Mouse (Mus musculus) ES-E14 (cell line): ENCODE measurements around the gene Rdh7. TPM values are rescaled to one million over a fixed set of nuclear protein-coding genes. Genes with fewer than 3 reads are reported as not detected.
"Not testable (repeated sequence)": the region's sequence is repeated elsewhere in the genome, so short reads cannot be mapped to it uniquely, and the experiment has no call there.

ENCODE experiments used
- DNase-seq: peaks from one replicate; pipeline ENCODE4 v3.0.0-alpha.2; 2013; ENCODE audit warnings: low read depth, low spot score
- H3K27ac ChIP-seq: 2 replicates; pipeline ENCODE4 v1.5.1; 2012; ENCODE audit warnings: low read depth, mild to moderate bottlenecking, low read length, moderate library complexity, mixed read lengths; ENCODE audit not compliant: poor library complexity, insufficient read depth, severe bottlenecking
- H3K36me3 ChIP-seq: 2 replicates; pipeline ENCODE4 v1.6.1; 2012; ENCODE audit warnings: mild to moderate bottlenecking, low read length, moderate library complexity, mixed read lengths; ENCODE audit not compliant: control insufficient read depth, poor library complexity, insufficient read depth, severe bottlenecking
- H3K4me1 ChIP-seq, 2 experiments: fragments of 150-350 bp in 1 of 2; sonication (generic) in 1 of 2; 2 replicates each; pipeline ENCODE4 v1.6.1; 2012; ENCODE audit warnings: low read length in 2 of 2, mild to moderate bottlenecking in 1 of 2, mixed read lengths in 1 of 2; ENCODE audit not compliant: control insufficient read depth in 2 of 2, insufficient read depth in 2 of 2, poor library complexity in 1 of 2
- H3K4me3 ChIP-seq, 2 experiments: fragments of 150-350 bp in 1 of 2; sonication (generic) in 1 of 2; 2 replicates each; pipeline ENCODE4 v1.5.1; 2012; ENCODE audit warnings: low read length in 2 of 2, low read depth in 1 of 2, mild to moderate bottlenecking in 1 of 2, mixed read lengths in 1 of 2; ENCODE audit not compliant: insufficient read depth in 1 of 2, poor library complexity in 1 of 2, severe bottlenecking in 1 of 2
- H3K9ac ChIP-seq: 2 replicates; pipeline ENCODE4 v1.6.1; 2012; ENCODE audit warnings: low read depth, mild to moderate bottlenecking, low read length, mixed read lengths; ENCODE audit not compliant: poor library complexity, insufficient read depth, severe bottlenecking
- H3K9me3 ChIP-seq: fragments of 150-350 bp; sonication (generic); 2 replicates; pipeline ENCODE4 v1.6.1; 2012; ENCODE audit warnings: low read depth, mild to moderate bottlenecking, low read length; ENCODE audit not compliant: control insufficient read depth, insufficient read depth
- CHD2 ChIP-seq: IDR thresholded peaks from 2 replicates; pipeline ENCODE4 v1.6.1; 2014; ENCODE audit warnings: mild to moderate bottlenecking, low read depth, low read length, inconsistent platforms
- HCFC1 ChIP-seq: IDR thresholded peaks from 2 replicates; pipeline ENCODE4 v1.6.1; 2012; ENCODE audit warnings: low read length, inconsistent platforms, borderline replicate concordance; ENCODE audit not compliant: insufficient read depth
- MAFK ChIP-seq: IDR thresholded peaks from 2 replicates; pipeline ENCODE4 v1.6.1; 2014; ENCODE audit warnings: mild to moderate bottlenecking, low read depth, low read length, inconsistent platforms; ENCODE audit not compliant: insufficient read depth
- ZC3H11A ChIP-seq: IDR thresholded peaks from 2 replicates; pipeline ENCODE4 v1.6.1; 2012; ENCODE audit warnings: low read depth, mild to moderate bottlenecking, inconsistent platforms, low read length, borderline replicate concordance
- ZNF384 ChIP-seq: IDR thresholded peaks from 2 replicates; pipeline ENCODE4 v1.6.1; 2012; ENCODE audit warnings: low read depth, low read length, inconsistent platforms
- in situ Hi-C, 2 experiments: fragments of 600-800 bp; cut with MboI; formaldehyde crosslinking; loops; one replicate each; pipeline ENCODE4 v1.15.1; 2025; ENCODE audit warnings: low sequenced_read_pairs in 2 of 2, inconsistent platforms in 1 of 2; ENCODE audit not compliant: unreplicated experiment in 2 of 2
- total RNA-seq: library from RNA; depleted of rRNA; stranded (reverse); fragments of 300-350 nt; gene quantifications from 2 replicates; pipeline ENCODE4 v1.2.3, GENCODE M21; 2012

Rdh7 gene
- total RNA-seq, 1 experiment: not detected

DNA sequence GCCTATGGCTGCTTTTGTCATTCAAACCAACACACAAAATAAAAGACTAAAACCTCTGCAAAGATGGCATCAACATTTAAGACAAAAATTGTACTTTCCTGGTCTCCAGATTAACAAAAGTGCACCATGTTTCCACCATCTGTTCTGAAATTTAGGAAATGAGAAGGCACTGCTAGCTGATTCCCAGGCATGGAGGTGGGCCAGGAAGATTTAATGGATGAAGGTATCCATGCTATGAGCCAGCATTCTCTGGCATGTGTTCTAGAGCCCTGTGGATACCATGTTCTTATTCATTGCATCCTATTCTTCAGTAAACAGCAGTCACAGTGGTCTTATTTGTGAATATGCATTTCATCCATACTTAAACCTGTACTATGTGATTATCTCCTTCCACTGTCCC is 32.2 kb downstream of the Rdh7 start:
- no peaks in the 10 kb centered on the region for H3K4me1 ChIP-seq
- in situ Hi-C loops: no loop called here
- no peak overlapping the region for H3K9ac ChIP-seq
- no peaks in the 10 kb centered on the region for H3K9me3 ChIP-seq
- H3K27ac ChIP-seq: no peak overlapping the region
- H3K4me3 ChIP-seq: no peak overlapping the region
- no peak for DNase-seq
- H3K36me3 ChIP-seq: no peaks in the 10 kb centered on the region
- no peak for TF ChIP-seq MAFK
- TF ChIP-seq CHD2: no peak
- no peak for TF ChIP-seq ZNF384
- TF ChIP-seq HCFC1: no peak
- no peak for TF ChIP-seq ZC3H11A

DNA sequence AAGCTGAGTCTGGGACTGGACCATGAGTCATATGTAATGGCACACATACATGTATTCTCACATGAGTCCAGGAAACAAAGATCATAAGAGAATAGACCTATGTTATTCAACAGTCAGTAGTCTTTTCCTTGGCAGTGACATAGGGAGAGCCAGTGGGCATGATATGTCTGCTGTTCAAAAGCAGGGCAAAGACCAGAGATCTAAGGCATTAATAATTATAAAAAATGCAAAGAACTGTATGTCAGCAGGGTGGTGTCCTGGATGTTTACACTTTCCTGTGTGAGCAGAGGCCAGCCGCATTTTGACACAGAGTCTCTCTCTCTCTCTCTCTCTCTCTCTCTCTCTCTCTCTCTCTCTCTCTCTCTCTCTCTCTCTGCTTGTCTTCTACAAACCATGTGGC is 39.0 kb downstream of the Rdh7 start, which contains the start of gene Rdh19:
Gene Rdh19 (plus strand): TSS at position 301 of the 400 bp plus-strand sequence.
- in situ Hi-C loops: no loop called here
- H3K36me3 ChIP-seq: no peaks in the 10 kb centered on the region
- H3K27ac ChIP-seq: no peak within 1 kb of the TSS
- DNase-seq: no peak
- TF ChIP-seq CHD2 (no peak), HCFC1 (no peak), ZC3H11A (no peak), ZNF384 (no peak), MAFK (no peak)
- no peaks in the 10 kb centered on the region for H3K9me3 ChIP-seq
- no peak within 1 kb of the TSS for H3K9ac ChIP-seq
- no peak within 1 kb of the TSS for H3K4me3 ChIP-seq
- no peaks in the 10 kb centered on the region for H3K4me1 ChIP-seq

DNA sequence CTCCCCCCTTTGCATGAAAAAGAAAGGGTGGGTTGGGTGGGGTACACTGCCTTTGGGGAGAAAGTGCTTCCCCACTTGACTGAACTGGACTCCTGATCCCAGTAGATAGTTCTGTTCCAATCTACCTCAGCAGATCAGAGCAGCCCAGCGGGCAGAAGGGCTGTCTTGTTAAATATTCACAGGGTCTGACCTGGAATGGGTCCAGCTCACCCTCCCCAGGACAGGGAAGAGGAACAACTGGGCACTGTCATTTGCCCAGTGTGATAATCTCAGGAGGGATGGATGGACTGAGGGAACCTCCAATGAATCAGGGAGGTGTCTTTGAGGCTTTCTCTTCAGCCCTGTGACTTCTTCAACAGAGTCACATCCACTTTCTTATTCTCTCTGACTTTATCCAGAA is 40.5 kb downstream of the Rdh7 start:
- no peaks in the 10 kb centered on the region for H3K36me3 ChIP-seq
- no peak overlapping the region for H3K4me3 ChIP-seq
- no peak for DNase-seq
- H3K4me1 ChIP-seq: no peaks in the 10 kb centered on the region
- no peak for TF ChIP-seq ZC3H11A
- TF ChIP-seq ZNF384: no peak
- TF ChIP-seq HCFC1: no peak
- no peak for TF ChIP-seq CHD2
- TF ChIP-seq MAFK: no peak
- H3K27ac ChIP-seq: no peak overlapping the region
- H3K9ac ChIP-seq: no peak overlapping the region
- in situ Hi-C loops: no loop called here
- H3K9me3 ChIP-seq: no peaks in the 10 kb centered on the region

DNA sequence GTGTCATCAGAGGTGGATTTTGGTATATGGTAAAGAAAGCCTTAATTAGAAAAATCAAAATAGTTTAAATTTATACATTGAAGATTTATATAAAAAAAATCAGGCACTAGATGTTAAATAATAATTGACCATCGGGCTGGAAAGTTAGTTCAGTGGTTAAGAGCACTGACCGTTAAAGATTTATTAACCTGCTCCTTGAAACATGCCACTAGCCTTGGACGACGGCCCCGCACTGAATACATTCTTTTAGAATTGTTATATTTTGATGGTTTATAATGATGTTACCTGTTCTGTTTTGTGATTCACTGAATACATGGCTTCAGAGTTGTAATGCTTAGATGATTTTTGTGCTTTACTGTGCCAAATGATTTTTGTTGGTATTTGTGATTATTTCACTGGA is 42.7 kb downstream of the Rdh7 start:
- H3K9ac ChIP-seq, DNase-seq, H3K4me3 ChIP-seq, H3K4me1 ChIP-seq, H3K36me3 ChIP-seq, H3K27ac ChIP-seq, H3K9me3 ChIP-seq, in situ Hi-C loops: not testable (repeated sequence)

DNA sequence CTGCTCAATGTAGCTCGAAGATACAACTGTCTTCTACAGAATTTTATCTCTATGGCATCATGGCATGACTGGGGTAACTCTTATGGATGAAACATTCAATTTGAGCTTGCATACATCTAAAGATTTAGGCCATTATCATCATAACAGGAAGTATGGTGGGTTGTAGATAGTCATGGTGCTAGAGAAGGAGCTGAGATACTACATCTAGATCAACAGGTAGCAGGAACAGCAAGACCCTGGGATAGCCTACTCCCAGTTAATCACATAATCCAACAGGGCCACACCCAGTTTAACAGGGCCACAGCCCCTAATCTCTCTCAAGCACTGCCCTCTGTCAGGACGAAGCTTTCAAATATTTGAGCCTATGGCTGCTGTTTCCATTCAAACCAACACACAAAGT is 47.8 kb downstream of the Rdh7 start:
- Histone ChIP-seq H3K4me3 (no peak overlapping the region), H3K9me3 (no peaks in the 10 kb centered on the region), H3K4me1 (no peaks in the 10 kb centered on the region), H3K27ac (no peak overlapping the region), H3K9ac (no peak overlapping the region), H3K36me3 (no peaks in the 10 kb centered on the region)
- DNase-seq: no peak
- in situ Hi-C loops: no loop called here
- TF ChIP-seq MAFK: no peak
- TF ChIP-seq HCFC1: no peak
- no peak for TF ChIP-seq ZNF384
- no peak for TF ChIP-seq CHD2
- TF ChIP-seq ZC3H11A: no peak
